Mouse (Mus musculus): ENCODE measurements around the gene Stx18.

DNA sequence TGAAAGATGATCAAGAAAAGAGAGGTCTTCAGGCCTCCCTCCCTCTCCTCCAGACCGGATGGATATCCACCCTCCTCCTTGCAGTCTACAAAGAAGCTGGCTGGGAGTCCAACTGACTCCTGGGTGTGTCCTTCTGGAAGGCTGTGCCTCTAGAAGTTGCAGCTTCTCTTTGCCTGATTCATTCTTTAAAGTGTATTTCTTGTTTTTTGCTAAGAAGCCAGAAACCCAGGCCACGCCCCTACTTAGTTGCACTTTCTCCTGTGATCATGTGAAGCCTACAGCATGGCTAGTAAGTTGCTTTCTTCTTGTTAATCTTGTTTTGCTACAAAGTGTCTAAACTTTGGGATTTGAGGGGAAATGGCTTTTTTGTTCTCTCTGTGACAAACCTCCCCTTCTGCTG is 148.5 kb downstream of the Stx18 start:
- TF ChIP-seq POLR2A (IDR thresholded peaks at IDR 0.05; ENCODE audit: low read depth, low read length) (no peak), CTCF (conservative IDR thresholded peaks at IDR 0.05; ENCODE audit: insufficient read depth, insufficient read length, low read depth, low read length) (no peak)
